Mouse (Mus musculus) lung, postnatal 4 days (tissue): Measurements from ENCODE around the gene Adarb1.

Experiments
- DNase-seq, 2 experiments: peaks; one replicate each; pipeline ENCODE4 v3.0.0; 2021

Adarb1 gene

DNA sequence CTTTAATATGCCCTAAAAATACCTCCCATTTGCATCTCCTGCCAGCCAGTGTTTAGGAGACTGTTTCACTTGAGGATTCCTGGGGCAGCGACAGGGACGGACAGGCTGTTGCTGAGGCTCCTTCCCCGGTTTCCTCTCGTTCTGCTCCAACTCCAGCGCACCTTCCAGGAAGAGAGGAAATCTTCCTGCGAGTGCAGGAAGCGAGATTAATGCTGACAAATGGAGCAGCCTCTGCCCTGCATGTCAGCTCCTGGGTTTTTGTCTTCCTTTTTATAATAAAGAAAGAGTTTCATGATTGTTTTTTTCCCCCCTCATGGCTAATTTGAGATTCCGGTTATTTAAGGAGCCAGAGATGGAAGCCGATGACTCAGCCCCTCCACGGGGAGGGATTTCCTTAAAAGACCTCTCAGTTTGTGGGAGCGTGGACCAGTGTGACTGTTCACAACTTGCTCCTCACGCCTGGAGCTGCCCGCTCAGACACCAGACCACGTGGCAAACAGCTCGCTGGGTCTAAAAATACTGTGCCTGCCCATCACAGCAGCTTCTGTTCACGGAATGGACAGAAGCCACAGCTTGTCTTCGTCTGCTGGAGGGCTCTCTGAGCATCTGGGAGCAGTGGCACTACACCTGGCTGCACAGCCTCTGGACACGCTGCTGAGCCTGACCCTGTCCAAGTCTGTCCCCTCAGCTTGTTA is 16.5 kb upstream of the Adarb1 start:
- peak in 1 of 2 experiments; percentile 47 for DNase-seq

GRCm38 (mm10) chr10:77434076-77434456 is 16.0 kb upstream of the Adarb1 start:
- no peak for DNase-seq

- DNase-seq, result no peak
Observed at GRCm38 (mm10) chr10:77430771-77431170, 12.7 kb upstream of the Adarb1 start.

- no peak for DNase-seq
Observed at GRCm38 (mm10) chr10:77429921-77430320, 11.9 kb upstream of the Adarb1 start.

DNA sequence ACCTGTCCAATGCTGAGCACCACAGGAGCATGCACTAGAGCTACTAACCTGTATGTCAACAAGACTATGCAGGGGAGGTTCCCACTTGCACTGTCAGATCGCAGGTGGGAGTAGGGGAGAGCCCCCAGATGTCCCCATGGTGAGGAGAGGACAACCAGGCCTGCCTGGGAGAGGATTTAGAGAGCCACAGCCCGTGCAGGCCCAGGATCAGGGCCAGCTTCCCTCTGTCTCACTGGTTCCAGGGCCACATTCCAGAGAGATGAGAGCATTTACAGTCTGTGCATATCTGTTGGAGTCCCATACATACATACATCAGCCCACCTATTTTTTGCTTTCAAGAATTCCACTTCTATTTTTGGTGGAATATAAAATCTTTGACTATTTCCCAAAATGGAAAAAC is 9.5 kb upstream of the Adarb1 start:
- no peak for DNase-seq

DNA sequence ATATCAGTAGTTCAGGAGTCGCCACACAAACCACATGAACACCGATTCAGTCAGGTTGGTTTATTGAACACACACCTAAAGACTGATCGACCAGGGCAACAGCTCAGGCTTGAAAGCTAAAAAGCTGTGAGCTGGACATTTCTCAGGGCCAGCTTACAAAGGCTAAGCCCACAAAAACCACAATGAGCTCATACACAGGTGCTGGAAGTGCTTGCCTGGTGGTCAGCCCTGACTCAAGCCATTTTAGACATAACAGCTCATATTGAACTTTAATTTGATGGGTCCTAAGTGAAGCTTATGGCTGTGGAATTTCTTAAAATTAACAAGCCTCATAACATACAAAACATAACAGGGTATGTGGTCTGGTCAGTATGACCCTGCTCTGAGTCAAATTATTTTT is 2.1 kb upstream of the Adarb1 start:
- DNase-seq, result no peak

- DNase-seq, result peak; percentile 29 to 53
Observed at GRCm38 (mm10) chr10:77417240-77418102, 599 bp downstream of the Adarb1 start.

DNA sequence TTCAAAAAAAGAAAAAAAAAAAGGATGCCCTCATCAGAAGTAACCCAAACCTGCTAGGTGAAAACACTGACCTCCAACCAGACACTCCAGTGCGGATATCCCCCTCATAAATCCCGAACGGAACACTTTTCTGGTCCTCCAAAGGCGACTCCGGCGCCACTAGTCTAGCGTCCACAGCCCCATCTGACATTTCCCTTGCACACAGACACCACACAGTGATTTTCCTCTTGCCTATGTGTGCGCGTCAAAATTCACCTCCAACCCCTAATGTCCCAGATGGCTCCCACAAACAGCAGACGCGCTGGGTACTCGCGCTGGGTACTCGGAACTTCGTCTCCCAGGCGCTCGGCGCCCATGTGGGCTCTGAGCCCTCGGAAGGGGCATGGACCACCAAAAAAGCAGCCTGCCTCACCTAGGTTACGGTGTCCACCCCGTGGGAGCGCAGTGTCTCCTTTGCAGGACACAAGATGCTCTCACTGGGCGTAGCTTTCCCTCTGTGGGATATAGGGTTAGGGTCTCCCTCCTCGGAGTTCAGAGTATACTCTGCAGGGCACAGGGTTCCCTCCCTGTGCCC is 1.3 kb downstream of the Adarb1 start:
- DNase-seq, result no peak

DNA sequence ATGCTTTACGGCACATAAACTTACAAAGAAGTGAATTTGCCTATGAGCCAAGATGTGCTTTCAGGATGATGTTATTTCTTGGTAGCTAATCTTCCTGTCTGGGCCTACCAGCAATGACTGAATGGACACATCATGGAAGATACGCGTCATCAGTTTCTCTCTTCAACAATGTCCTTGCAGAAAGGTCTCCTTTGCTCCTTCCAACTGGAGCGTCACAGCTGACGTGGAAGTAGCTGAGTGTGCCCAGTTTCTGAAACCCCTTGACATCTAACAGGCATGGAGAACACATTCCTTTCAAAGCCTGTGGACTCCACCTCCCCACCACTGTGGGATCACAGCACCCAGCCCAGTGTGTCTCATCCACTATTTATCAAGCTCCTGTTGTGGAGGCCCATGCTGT is 2.2 kb downstream of the Adarb1 start:
- peak; percentile 45 to 71 for DNase-seq

DNA sequence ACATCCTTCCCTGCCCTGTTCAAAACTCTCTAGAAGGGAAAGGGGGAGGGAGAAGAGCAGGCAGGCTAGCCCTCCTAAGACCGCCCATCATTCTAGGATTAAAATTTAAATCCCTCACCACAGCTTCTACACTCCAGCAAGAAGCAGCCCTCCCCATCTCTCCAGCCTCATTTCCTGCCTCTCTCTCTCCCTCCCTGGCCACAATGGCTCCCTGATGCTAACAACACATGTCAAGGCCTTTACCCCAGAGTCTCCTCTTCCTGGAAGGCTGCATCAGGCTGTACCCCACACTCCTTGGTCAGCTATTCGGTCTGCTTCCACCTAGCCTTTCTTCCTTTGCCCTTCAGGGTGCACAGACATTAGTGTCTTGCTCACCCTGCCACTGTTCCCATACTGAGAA is 4.3 kb downstream of the Adarb1 start:
- no peak for DNase-seq

- DNase-seq, result no peak
Observed at GRCm38 (mm10) chr10:77409154-77409553, 8.9 kb downstream of the Adarb1 start.

GRCm38 (mm10) chr10:77408241-77408640 is 9.8 kb downstream of the Adarb1 start:
- DNase-seq, result no peak

GRCm38 (mm10) chr10:77406486-77406885 is 11.6 kb downstream of the Adarb1 start:
- DNase-seq, result no peak

GRCm38 (mm10) chr10:77402463-77402862 is 15.6 kb downstream of the Adarb1 start:
- DNase-seq, result no peak

DNA sequence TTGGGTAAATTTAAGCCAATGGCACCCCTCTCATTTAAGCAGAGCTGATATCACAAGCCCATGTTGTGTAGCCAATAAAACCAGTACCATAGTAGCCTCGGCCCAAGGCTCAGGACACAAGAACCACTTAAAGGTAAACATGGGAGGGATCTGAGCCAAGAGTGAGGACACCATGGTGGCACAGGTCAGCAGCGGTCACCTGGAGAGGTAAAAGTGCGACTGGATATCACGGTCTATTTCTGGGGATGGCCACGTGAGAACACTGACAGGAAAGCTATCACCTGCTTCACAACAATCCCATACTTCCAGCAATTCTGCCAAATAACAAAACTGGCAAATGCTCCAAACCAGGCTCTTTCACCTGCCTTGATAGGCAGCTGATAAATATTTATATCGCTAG is 17.0 kb downstream of the Adarb1 start:
- DNase-seq, result no peak

DNA sequence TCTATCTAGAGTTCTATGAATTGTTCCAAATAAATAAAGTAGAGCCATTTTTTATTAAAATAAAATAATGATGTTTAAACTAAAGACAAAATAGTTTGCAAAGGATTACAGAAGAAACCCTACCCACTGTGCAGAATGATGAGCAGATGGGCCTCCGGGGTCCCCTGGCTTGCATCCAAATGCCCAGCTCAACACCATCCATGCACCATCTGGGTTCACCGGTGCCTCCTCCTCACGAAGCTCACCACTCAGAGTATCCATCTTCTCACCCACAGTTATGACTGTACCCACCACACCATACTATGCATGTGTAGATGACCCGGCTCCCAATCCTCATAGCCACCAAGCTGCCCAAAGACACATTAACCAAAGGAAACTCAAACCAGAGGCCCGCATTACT is 18.1 kb downstream of the Adarb1 start:
- no peak for DNase-seq

DNA sequence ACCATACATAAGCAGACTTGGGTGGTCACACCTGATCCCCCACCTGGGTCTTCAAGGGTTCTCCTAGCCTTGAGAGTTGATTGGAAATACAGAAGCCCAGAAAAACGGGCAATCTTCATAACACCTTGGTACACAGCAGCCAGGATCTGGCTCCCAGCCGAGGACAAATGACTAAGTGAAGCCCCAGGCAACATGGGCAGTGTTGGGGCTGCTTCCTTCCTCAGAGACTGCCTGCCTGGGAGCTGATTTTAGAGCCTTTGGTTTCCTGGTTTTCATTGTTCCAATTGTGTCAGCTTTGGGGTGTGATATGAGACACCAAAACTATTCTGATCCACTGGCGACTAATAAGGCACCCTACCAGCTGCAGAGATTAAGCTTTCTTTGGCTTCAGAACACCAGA is 20.0 kb downstream of the Adarb1 start:
- DNase-seq, result peak; percentile 43 to 44

GRCm38 (mm10) chr10:77397056-77397642 is 20.9 kb downstream of the Adarb1 start:
- peak in 1 of 2 experiments; percentile 30 for DNase-seq

- no peak for DNase-seq
Observed at GRCm38 (mm10) chr10:77396015-77396414, 22.1 kb downstream of the Adarb1 start.

- peak; percentile 30 to 37 for DNase-seq
Observed at GRCm38 (mm10) chr10:77391072-77391471, 27.0 kb downstream of the Adarb1 start.

- no peak for DNase-seq
Observed at GRCm38 (mm10) chr10:77387558-77387957, 30.5 kb downstream of the Adarb1 start.

DNA sequence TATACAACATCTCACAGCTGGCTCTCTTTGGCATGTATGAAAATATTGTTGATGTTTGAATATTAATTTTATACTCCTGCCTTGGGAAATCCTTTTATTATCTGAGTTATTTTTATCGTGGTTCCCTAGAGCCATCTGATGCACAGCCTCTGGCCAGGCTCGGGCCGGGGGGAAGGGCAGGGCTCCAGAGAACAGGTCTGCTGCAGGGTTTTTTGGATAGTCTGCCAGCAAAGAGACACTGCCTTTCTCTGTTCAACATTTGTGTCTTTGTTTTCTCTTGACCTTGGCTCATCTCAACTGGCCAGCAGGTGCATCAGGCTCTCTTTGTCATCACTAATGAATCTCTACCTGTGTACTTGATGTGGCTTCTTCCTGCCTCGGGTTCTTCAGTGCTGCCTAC is 32.3 kb downstream of the Adarb1 start:
- no peak for DNase-seq

GRCm38 (mm10) chr10:77383045-77383444 is 35.0 kb downstream of the Adarb1 start:
- DNase-seq, result no peak

DNA sequence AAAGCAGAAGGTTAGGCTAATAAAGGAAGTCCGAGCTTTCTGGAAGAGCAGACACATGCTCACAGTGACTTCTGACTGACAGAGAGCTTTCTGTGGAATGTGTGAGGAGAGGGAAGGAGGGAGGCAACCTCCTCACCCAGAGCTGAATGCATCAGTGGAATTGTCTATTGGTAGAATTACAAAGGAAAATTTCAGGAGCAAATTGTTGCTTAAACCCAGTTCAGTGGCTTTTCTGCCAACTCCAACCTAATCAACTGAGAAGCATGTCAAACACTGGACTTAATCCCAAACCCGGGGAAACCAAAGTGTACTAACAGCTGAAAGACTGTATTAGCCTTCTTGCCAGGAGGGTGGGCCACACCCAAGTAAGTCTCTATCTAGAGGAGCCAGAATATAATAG is 36.9 kb downstream of the Adarb1 start:
- no peak for DNase-seq
